Mouse (Mus musculus): ENCODE results near the gene BC034090.
A peak's percentile ranks its signal among the peaks of the same experiment; 100 is the strongest.
"Not testable (repeated sequence)": the region's sequence is repeated elsewhere in the genome, so short reads cannot be mapped to it uniquely, and the experiment has no call there.

BC034090 gene

DNA sequence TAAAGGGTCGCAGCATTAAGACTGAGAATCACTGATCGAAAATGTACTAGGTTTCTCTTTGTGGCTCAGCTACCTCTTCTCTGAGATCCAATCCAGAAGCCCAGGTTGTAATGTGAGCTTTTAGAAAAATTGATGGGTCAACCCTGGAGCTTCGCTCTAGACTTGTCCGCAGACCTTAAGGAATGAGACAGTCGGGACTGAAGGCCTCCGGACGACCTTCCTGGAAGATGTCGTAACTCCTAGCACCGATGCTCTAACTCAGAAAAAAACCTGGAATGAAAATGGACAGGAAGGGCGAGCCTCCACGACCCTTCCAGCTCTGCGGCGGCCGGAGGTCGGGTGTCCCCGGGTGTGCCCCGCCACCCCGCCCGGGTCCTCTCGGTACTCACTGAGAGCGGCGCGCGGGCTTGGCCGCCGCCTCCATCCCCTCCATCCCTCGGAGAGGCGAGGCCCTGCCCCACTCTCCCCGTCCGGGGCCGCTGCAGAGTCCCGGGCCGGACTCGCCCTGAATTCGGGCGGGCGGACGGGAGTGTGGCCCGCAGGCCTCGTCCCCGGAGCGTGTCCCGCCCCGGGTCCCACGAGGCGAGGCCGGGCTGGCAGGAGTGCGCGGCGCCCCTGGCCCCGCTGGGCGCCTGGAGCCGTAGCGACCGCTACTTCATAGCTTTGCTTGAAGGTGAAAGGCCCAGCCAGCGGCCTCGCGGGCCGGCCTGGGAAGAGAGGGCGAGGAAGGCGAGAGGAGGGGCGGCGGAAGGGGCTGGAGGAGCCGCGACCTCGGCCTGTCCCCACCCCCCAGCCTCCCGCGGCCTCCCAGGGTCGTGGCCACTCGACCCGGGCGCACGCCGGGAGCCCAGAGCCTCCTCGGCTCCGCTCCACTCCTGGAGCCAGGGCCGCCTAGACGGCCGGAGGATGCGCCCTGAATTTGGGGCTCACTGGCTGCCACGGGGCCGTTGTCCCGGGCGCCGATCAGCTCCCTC lies at the start of gene BC034090:
Gene BC034090 (minus strand): TSS at position 648 of the 974 bp plus-strand sequence.
- peak; percentile 70 for DNase-seq (ENCODE audit: low spot score)

DNA sequence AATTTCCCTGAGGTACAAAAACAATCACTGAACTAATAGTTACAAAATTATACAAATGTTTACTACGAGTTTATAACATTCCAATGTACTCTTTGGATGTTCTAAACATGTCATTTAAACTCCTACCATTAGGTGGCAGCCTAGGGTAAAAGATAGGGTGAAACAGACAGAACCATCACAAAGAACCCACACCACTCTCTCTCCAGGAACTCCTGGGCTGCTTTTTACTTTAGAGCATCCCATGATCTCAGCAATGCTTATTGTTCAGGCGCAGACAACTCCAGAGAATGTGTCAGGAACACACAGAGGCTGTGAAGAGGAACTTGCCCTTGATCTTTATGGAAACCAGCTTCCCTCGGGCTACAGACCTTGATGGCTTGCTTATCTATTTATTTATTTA lies 49.2 kb upstream of the BC034090 start:
- DNase-seq (ENCODE audit: low spot score) = no peak

DNA sequence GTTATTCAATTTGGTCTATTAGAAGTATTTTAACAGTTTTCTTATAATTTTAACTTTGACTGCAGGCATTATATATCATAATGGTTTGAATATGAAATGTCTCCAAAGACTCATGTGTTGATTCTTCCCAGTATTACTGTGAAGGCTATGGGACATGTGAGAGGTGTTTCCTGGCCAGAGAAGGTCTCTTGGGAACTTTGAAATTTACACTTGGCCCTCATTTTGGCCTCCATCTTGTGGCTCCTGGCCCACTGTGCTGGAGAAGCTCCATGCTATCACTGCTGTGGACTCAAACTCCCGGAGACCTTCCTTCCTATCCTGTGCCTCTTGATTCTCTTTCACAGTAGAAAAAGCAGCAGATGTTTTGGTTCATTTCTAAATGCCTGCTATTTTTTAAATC lies 45.2 kb upstream of the BC034090 start:
- DNase-seq (ENCODE audit: low spot score) = no peak

DNA sequence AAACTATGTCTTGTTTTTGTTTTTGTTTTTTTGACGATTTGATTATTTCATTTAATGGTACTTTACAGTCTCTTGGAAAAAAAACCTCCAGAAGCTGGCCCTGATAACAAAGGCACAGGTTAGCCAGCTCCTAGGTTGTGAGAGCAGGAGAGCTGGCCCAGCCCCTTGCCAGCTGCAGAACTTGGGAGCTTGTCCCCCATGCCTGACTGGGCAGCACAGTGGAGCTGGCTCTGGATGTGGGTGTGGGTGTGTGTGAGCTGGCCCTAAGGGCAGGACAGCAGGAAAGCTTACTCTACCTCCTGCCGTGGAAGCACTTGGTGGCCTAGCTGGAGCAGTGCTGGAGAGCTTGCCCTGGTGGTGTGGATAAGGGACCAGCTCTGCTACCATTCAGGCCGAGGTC lies 43.8 kb upstream of the BC034090 start:
- no peak for DNase-seq (ENCODE audit: low spot score)

DNA sequence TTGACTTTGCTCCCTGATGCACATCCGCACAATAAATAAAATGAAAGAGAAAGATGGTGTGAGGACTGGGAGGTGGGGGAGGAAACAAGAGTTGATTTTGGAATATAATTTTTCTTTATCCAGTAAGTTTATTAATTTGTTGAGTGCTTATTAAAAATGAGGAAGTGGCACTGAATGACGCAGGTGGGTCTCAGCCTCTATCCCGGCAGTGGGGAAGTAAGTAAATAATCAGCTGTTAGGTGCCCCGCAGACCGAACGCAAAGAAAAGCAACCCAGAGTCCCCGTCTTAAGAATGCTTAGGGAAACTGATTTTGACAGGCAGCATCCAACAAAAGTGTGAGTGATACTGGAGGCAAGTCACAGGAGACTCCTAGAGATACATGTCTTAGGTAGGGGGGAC lies 39.6 kb upstream of the BC034090 start:
- no peak for DNase-seq (ENCODE audit: low spot score)

DNA sequence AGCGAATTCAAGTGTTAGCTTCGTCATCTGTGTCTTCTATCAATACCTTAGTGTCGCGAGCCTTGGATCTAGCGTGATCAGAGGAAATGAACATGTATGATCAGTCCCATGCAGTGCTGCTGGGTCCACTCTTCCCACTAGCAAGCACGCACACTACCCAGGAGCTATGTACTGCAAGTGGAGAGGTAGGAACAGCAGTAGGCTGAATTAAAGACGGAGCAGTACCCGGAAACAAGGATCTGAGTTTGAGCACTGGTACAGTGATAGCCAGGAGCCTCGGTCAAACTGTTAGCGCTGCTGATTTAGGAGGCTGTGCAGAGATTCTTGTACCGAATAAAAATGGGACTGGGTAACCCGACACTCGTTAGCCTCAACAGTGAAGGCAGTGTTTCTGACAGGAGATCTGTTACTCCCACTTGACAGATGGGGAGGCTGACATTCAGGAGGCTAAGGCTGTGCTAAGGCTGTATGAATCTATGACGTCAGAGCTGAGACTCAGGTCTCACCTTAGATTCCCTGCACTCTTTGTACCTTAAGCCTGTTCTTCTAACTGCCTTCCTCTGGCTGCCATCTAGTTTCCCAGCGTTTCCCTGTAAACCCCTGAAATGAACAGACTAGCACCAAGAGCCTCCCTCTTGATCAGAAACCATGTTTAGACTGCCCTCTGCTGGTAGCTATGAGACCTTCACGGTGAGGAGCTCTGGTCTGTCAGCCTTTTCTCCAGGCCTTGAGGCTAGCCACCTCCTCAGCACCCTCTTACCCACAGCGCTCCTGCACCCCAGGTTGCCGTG lies 37.0 kb upstream of the BC034090 start:
- DNase-seq (ENCODE audit: low spot score) = peak; percentile 15

DNA sequence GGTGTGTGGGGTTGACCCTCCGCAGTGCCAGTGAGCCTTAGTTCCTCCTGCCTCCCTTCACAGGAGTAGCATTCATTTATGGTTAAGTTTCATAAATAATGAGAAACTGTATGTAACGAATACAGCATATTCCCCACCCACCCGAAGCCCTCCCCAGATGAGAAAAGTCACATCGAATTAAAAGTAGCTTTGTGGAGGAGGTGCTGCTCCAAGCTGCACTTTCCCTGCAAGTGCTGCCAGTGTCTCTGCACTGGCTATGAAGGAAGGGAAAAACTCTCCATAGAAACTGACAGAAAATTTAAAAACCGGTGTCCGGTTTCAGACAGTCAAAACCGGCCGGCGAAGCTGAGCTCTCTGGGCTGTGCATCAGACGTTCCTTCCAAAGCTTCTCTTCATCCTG lies 36.1 kb upstream of the BC034090 start:
- DNase-seq (ENCODE audit: low spot score) = no peak

DNA sequence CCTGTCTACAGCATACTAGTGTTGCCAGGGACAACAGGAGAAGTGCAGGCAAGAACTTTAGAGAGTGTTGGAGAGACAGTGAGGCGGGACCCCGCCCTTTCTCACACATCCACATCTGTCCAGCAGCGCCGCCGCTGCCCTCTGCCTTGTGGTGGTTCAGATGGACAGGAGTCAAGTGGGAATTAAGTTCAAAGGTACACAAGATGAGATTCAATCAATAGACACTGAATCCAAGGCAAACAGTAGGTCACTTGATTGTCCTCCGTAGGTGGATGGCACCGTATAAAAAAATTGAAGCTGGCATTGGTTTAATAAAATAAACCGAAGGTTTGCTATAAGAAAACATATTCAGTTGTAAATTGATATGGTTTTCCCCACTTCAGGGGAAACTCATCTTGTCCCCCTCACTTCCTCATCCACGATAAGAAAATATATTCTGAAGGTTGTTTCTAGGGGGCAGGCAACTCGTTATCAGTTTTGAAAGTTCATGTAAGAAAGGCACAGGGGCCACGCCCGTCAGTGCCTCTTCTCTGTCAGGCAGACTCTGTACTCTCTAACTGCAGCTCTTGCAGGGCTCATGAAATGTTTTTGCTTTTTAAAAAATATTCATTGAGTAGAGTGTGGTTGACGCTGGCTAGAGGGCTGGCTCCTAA lies 32.3 kb upstream of the BC034090 start:
- DNase-seq (ENCODE audit: low spot score) = no peak

DNA sequence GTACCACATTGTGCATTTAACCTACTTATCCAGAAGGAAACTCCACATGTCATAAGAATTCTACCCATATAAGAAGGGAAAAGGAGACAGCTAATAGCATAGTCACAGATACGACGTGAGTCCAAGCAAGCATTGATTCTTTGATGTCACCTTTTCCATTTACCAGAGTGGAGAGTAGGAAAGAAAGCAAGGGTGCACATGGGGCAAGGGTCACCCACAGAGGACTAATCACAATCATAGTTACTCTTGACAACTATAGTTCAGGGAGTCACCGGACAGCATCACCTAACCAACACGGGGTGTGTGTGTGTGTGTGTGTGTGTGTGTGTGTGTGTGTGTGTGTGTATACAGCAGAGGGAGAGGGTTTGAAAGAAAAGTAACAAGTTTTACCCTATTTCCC lies 31.5 kb upstream of the BC034090 start:
- DNase-seq (ENCODE audit: low spot score) = no peak

DNA sequence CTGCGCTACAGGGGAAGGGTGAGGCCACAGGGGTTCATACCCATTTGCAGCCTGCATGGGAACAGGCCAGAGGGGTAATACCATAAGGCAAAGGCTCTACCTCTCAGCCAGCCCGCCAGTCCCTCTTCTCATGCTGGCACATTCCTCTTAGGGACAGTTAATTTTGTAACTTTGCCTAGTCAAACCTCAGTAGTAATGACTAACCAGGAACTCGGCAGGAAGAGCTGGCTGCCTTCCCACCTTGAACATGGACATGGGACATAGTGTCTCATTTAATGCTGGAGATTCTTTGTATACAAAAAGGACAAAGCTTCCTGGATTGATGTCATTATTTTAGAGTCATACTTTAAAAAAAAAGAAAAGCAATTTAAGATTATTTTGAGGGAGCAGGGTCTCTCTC lies 30.7 kb upstream of the BC034090 start:
- no peak for DNase-seq (ENCODE audit: low spot score)

DNA sequence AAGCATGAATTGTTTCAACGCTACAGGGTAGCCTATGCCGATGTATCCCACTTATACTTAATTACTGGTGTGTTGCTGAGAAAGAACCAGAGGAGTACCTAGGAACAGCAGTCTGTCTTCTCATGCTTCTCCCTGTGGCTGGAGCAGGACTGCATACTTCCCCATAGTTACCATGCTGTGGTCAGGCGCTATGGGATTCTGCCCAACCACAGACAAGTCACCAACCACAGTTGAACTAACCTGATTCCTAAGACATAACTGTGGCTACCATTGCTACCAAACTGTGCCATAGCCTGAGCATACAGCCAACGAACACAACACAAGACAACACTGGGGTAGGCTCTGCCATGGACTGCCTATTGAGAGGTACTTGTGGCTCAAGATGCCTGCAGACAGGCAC lies 28.7 kb upstream of the BC034090 start:
- DNase-seq (ENCODE audit: low spot score) = no peak

DNA sequence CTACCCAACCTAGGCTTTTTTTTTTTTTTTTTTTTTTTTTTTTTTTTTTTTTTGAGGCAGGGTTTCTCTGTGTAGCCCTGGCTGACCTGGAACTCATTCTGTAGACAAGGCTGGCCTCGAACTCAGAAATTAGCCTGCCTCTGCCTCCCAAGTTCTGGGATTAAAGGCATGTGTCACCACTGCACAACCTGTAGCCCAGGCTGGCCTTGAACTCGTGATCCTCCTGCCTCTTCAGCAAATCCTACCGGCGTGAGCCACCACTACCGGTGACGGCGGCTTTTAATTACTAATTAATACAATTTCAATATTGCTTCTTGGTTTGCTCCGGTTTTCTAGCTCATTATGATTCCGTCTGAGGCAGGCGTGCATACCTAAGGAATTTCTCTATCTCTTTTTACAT lies 18.3 kb upstream of the BC034090 start:
- DNase-seq (ENCODE audit: low spot score) = not testable (repeated sequence)

DNA sequence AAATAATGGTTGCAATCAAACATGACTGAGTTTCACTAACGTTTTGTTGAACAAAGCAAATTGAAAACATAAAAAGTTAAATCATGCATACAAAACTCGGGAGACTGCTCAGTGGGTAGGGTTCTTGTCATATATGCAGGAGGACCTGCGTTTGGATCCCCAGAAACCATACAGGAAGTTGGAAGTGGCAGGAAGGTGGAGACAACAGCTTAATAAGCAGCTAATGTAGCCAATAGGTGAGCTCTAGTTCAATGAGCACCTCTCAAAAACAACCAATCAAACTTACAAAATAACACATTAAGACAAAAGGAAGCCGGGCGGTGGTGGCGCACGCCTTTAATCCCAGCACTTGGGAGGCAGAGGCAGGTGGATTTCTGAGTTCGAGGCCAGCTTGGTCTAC lies 10.1 kb upstream of the BC034090 start:
- DNase-seq (ENCODE audit: low spot score) = no peak

DNA sequence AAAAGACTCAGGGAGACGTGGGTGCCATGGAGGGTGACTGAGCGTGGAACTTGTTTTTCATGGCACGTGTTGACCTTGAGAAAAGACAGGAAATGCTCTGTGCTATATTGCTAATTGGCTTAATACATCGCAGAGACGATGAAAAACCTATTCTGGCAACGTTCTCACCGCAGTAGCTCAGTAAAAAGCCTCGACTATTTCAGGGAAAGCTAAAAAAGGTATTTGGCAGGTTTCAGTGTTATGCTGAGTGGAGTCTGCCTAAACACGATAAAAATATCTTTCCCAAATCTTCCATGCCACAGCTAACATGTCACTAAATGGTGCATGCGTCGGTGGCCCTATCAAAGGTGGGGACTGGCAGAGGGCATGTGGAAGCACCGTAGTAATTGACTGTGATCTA lies 8.9 kb upstream of the BC034090 start:
- no peak for DNase-seq (ENCODE audit: low spot score)

DNA sequence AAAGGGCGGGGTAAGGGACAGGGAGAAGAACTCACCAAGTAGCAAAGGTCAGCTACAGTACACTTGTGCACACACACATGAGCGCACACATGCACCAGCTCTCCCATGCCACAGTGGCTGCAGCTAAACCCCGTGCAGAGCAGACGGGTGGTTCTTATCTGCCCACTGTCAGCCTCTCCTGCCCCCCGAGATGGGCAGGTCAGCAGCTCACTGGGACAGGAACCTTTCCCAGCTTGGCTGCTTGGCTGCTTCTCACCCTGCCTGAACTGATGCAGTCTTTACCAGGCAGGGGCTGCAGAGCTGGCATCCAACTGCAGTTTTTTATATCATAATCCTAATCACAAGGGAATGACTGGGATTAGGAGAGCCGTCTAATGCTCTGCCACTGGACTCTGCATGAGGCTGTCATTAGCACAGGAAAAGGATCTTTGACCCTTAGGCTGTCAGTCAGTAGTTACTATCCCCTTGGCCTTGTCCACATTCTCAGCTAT lies 8.4 kb upstream of the BC034090 start:
- DNase-seq (ENCODE audit: low spot score) = no peak

DNA sequence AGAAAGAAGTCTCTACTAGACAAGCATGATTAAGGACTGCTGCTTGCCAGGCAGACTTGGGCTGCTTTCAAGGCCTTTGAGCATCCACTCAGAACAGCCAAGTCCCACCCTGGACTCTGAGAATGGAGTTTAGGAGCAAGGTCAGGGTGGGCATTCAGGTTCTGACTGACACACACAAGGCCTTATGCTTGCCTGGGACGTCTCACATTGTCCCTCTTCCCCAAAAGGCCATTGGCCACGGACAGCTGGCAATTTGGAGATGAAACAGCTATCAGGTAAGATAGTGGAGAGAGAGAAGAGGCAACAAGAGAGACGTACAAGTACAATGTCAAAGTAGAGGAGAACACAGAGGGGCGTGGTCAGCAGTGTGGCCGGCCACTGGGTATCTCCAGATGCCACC lies 7.4 kb upstream of the BC034090 start:
- DNase-seq (ENCODE audit: low spot score) = no peak

DNA sequence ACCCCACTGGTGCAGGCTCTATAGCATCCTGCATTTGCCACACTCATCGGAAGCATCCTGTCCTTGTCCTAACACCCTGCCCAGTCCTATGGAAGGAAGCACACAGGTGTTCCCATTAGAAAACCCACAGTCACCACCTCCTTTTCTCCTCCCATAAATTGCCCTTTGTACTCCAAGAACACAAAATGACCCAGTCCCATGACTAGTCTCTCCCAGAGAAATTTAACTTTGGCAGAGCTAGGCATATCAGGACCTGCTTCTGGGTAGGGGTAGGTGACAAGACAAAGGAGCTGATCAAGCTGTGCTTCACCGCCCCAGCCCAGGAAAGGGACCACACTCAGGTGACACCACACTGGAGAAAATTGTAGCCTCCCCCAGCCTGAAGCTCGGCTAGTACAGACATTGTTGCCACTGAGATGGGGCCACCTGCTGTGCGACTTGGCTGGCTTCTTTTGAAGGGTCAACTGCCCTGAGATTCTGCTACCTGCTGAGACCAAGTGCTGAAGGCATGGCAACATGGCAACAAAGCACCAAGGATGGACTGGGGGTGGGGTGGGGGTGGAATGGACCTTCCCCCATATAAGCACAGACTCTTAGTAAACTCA lies 6.4 kb upstream of the BC034090 start:
- no peak for DNase-seq (ENCODE audit: low spot score)

DNA sequence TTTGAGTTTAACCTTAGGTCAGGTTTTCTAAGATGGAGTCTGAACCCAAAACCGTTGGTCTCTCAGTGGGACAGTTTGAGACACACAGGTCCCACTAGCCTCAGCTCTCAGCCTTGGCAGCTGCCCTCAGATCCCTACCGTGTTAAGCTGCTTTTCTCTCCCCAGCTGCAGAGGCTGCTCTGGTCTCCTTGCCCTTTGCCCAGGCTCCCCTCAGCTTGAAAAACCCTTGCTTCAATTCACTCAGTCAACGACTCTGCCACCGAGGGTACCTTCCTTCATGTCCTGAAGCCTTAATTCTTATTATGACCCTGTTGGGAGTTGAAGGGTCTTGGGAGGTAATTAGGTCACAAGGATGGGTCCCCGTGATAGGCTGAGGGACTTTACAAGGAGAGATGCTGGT lies 5.7 kb upstream of the BC034090 start:
- DNase-seq (ENCODE audit: low spot score) = no peak

DNA sequence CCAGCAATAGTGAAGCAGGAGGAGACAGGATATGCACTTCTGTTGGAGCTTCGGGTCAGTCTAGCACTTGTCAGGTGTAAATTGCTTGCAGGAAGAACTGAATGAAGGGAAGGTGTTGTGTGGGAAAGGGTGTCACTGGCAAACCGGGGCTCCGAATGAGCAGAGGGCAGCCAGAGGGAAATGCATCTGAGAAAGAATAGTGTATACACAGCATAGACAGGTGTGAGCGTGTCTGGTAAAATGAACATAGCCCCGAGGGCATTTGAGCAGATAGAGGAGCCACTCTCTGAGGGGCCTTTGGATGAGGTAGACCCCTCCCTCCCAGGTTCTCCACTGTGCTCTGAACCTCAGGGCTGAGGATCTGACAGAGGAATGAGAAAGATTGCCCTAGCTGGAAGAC lies 3.8 kb upstream of the BC034090 start:
- no peak for DNase-seq (ENCODE audit: low spot score)

DNA sequence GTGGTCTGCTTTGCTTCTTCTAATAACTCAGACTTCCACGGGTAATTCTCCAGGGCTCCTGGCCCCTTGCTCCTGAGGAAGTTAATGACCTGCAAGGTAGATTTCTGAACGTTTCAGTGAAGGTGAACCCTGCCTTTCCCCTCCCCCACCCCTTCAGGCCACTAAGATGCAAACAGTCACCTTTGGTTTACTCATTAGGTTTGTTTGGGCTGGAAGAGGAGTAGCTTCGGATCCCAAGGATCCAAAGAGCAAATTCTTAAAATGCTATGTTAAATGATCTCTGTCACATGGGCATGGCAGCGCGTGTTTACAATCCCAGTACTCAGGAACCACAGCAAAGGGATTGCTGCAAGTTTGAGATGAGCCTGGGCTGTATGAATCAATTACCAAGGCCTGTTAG lies 3.2 kb upstream of the BC034090 start:
- DNase-seq (ENCODE audit: low spot score) = no peak

DNA sequence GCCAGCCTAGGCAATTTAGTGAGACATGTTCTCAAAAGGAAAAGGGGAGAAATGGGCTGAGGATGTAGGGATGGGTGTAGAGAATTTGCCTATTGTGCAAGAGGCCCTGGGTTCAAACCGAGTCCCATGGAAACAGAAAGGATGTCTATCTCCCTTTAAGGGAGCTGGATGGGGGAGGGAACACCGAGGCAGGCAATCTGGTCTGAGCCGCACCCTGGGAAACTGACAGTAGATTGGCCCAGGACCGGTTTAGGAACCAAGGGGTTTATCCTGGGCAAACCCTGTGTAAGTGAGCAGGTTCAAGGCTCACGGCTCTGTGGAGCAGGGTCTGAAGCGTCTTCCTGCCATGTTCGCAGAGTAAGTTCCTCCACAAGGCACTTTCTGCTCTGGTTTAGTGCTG lies 1.3 kb upstream of the BC034090 start:
- no peak for DNase-seq (ENCODE audit: low spot score)

DNA sequence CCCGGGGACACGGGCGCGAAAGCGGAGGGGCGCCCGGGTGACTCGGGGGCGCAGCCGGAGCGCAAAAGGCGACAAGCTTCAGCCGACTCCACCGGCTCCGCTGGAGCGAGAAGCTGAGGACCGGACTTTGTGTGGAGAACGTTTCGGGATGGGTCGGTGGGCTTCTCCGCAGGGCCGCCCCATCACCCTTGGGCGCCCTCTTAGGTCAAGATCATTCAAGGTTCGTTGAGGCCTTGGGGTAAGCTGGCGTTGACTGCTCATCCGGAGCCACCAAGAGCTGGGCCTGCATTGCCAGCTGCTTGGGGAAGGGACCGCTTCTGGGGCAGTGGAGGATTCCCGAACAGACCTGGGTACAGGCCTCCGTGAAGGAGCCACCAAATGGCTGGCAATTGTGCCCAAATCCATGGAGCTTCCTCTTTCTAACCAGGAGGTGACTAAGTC lies 547 bp upstream of the BC034090 start:
- no peak for DNase-seq (ENCODE audit: low spot score)
